Mouse (Mus musculus) left cerebral cortex, adult 9 months (tissue): ENCODE measurements around the gene Eml5.

ENCODE experiments used
- DNase-seq, 2 experiments: peaks; one replicate each; pipeline ENCODE4 v3.0.0; 2022; ENCODE audit warnings: low spot score in 2 of 2

Eml5 gene

DNA sequence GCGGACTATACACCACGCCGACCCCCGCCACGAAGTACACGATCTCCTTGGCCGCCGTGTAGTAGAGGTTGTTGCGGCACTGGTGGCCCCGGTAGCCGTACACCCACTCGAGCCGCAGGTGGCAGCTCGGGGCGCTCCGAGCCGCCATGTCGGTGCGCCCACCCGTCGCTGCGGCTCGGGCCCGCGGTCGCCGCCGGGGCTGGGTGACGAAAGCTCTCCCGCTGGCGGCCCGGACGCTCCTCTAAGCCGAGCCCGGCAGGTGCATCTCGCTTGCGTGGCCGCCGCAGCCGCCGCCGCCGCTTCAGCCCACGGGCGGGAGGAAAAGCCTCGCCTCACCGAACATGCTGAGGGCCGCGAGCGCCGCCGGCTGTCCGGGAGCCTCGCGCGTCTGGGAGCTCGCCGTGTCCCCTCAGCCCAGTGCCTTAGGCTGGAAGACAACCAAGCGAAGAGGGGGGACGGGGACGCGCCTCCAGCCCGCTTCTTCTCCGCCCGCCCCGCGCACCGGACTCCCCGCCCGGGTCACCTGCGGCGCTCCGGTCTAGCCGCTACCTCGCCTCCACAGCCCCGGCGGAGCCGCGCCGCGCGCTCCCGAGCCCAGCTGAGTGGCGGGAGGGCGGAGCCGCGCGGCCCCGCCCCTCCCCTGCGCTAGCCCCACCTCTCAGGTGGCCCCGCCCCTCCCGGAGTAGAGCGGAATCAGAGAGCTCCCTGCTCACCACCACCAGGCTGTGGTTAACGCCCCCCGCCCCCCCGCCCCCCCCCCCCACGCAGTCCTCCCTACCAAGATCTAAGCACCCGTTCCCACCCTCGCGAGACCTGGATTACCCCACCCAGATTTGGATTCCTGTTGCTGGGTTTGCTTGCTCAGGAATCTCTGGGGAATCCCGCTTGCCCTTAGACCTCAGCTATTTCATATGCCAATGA lies at the start of gene Eml5:
TSS of gene Eml5 (minus strand) at position 604 of the 921 bp plus-strand sequence.
- DNase-seq = peak; percentile 47 to 75

DNA sequence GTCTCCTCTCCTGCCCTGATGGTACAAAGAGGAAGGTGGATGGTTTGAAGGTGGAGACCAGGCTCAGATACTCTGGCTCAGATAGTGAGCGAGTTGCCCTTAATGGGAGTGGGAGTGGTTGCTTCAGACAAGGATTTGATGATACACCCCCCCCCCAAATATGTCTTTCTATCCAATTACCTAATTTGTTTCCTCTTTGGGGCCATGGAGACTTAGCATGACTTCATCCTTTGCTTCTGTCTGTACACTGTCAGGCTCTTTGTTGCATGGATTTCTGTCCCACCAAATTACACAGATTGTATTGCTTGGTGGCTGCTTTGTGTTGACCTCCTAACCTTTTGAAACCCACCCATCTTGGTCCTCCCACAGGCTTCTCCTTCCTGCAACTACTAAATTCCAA lies 31.6 kb upstream of the Eml5 start:
- no peak for DNase-seq

DNA sequence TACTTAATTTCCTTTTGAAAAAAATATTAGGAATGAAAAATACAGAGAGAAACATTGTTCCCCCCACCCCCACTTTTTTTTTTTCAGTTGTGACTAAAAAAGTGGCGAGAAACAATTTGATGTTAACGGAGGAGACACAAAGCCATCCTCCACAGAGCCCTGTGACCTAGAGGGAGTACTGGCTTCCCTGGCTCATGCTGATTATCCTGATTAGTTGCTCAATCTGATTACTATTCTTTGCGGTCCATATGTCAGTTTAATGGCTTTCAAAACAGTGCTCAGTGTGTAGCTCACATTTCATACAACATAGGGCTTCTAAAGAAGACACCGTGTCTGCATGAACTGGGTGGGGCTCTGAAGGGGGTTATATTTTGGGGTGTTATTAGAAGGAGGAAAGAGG lies 31.2 kb upstream of the Eml5 start:
- no peak for DNase-seq

DNA sequence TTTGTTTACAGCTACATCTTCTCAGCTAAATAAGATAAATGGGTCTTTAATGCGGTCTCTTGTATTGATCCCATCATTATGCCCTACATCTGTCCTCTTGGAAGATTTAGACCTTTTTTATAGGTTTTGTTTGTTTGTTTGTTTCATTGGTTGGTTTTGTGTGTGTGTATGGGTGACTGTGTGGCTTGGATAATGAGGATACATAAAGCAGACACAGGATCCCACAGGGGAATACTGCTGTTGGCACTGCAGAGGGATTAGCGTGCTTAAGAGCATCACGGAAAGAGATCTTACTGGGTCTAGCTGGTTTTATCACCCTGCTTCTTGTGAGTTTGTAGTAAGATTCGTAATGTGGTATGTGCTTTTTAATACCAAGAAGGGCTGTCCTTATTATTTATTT lies 29.9 kb upstream of the Eml5 start:
- DNase-seq = no peak

DNA sequence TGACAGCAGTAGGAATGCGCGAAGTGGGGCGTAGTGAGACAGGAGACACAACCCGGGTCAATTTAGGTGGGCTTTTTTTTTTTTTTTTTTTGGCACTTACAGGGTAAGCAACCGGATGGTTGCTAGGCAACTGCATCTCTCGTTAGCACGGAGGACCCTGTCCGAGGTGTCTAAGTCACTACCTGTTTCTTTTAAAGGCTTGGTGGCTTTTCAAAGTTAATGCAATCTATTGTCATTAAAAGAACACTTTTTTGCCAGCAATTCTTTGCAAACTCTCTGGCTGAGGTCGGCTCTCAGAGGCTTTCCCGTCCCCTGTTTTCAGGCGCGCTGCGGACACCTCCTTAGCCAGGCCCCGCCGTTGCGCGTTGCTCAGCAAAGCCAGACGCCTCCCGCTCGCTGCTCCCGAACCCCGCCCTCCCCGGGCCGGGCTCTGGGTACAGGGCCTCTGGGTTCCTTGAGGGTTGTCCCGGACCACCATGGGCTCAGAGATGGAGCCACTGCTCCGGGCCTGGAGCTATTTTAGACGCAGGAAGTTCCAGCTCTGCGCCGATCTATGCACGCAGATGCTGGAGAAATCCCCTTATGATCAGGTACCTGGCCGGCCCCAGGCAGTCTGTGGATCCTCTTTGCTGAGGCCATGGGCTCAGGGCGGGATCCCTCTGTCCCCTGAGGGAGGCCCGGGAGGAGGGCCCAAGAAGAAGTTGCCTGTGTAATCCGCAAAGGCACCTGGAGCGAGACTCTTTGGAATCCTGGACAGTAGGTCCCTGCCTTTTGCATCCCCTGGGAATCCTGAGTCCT lies 19.1 kb upstream of the Eml5 start, which contains the start of gene Ttc8:
TSS of gene Ttc8 (plus strand) at position 381 of the 798 bp plus-strand sequence.
- DNase-seq = peak; percentile 79 to 92

DNA sequence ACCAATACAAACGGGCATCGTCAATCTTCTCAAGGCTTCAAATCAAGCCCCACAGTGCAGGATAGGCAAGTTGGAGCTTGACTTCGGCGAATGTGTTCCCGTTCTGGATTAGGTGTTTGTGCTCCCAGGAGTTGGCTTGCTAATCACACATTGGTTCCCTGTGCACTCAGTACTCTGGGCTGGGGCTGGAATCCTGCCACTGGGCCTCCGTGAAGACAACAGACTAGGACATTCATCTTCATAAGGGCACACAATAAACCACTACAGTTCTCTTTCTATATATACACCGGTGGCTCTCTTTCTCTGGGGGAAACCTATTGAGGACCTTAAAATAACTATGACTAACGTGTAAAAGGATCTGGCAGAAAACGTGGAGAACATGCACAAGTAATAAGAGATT lies 8.8 kb upstream of the Eml5 start:
- no peak for DNase-seq

DNA sequence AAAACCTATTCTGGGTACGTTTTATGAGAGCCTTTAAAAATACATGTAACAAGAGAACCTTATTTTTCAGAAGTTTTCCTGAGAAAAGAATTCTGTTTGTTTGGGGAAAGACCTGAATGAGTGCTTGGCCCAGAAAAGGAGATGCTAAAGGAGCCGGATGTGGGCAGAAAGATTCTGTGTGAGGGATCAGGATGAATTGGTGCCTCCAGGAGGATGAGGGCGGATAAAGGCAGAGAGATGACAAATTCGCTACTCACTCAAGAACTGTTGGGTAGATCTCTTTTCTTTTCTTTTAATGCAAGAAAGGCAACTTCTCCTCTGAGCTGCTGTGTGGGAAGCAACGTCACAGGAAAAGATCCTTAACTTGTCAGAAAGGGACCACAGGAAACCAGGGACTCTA lies 4.2 kb upstream of the Eml5 start:
- DNase-seq = no peak

DNA sequence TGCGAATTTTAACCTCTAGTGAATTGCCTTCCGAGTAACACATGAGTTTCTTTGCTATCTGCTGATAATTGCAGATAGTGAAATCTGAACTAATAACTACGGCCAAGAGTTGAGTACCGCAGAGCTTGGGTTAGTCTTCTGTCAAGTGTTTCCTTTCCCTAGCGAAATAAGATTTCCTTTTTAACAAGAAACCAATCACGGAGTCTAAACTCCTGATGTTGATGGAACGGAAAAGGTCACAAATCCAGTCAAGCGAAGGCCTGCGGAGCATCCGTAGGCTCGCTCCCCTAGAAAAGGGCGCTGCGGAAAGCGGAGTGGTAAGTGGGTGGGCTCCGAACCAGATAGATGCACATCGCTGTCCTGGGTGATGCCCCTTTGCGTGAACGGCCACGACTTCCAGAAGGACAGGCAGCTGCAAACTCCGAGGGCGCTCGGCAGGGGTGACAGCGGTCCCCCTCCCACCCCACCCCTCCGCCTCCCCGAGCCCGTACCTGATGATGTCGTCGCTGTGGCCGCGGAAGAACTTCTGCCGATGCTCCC lies 873 bp downstream of the Eml5 start:
- DNase-seq = no peak

DNA sequence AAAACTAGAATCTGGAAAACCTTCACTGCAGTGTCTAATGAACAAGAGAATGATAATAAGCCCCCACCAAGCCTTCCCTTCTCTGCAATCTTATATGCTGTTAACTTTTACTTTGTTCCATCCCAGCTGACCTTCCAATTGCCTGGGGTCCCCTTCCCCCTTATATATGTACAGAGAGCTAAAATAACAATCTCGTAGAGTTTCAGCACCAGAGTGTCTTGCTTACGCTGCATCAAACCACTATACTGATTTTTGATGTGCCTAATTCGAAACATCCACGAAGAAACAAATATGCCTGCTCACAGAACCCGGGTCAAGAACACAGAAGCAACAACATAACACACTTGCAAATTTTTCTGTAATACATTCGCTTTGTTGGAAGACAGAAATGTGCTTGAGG lies 1.6 kb downstream of the Eml5 start:
- DNase-seq = no peak

DNA sequence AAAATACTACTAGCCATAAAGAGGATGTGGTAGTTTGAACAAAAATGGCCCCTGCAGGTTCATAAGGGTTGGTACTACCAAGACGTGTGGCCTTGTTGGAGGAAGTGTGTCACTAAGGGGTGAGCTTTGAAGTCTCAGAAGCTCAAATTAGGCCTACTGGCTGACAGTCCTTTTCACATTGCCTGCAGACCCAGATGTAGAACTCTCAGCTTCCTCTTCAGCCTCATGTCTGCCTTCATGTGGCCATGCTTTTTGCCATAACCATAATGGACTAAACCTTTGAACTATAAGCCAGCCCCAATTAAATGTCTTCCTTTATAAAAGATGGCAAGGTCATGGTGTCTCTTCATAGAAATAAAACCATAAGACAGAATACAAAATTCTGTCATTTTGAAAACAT lies 4.5 kb downstream of the Eml5 start:
- DNase-seq = no peak

DNA sequence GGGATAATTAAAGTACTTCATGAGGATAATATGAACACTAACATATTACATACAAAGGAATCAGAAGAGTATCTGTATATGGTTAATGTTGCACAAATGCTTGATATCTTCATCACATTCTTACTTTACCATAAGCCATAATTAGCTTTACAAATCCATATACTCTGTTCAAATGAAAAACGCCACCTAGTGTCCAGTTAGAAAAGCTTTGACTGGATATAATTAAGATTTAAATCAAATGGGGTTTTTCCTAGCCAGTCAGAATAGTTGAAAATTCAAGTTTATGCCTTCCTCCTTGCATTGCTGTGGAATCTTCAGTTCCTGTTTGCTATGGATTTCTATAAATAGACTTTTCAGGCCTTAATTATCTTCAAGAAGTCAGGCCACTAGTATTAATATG lies 16.8 kb downstream of the Eml5 start:
- no peak for DNase-seq

DNA sequence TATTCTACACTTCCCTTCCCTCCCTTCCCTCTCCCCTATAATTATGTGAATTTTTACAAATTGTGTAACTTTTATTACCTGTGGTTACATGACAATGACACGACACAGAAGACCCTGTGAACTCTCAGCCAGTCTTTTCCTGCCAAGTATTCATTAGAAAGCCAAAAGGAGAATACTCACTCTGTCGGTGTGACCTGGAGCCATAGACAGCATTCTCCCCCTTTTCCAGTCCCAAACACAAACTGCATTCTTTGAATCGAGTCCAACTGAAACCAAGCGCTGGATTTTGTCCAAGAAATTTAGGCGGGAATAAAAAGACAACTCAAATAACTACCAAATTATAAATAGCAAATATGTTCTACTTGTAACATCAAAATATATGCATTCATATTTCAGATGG lies 19.5 kb downstream of the Eml5 start:
- no peak for DNase-seq

DNA sequence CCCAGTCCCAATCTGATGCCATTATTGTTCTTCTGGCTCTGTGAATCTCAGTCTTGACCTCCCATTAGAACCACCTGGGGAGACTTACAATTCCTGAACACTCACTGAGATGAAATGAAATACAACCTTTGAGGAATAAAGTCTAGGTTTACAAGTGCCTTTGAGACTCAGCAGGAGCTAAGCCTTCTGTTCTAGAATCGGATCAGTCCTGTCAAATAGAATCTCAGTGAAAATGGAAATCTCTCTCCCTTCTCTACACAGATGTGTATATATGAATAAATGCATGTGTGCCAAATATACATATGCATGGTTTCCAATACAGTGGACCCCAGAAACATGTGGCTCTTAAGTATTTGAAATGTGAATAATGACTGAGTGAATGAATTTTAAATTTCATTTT lies 22.6 kb downstream of the Eml5 start:
- no peak for DNase-seq

DNA sequence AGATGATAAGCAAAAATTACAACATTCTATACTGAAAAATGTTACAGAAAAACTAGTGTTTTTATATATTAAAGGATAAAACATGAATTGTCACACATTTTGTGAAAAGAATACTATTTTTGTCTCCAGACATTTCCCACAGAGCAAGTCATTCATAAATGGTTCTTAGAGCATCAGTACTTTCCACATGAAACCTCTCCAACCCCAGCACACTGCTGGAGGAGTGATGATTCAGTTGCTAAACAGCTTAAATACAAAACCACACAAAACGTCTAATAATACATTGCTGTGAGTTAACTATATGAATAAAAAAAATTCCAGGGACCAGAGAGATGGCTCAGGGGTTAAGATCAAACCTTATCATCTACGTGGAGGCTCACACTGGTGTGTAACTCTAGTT lies 26.1 kb downstream of the Eml5 start:
- DNase-seq = no peak

DNA sequence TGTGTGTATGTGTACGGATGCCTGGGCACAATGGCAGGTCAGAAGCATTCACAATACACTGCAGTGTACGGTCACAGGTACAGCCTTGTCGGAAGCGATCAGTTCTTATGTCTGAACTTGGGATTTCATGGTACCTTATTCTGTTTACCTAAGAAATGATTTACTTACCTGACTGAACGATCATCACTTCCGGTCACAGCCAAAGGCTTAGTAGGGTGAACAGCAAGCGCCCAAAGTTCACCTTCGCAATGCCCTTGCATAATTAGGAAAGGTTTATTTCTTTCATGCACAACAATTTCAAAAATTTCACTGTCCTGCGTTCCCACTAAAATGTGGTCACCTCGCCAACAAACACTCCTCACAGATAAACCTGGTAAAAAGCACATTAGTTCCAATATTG lies 28.4 kb downstream of the Eml5 start:
- DNase-seq = no peak

DNA sequence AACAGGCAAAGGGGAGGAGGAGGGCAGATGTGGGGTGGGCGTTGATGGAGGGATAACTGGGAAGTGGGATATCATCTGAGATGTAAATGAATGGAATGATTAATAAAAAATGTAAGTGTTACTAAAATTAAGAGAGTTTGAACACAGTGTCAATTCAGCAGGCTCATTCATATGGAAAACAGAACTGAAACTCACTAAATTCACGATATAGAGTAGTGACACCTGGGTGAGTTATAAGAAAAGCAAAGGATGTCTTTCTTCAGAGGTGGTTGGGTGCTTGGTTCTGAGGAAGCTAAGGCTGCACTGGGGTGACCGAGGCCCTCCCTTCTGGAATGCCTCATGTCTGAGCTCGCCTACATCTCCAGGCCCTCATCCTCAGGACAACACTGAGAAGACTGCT lies 37.8 kb downstream of the Eml5 start:
- DNase-seq = no peak

DNA sequence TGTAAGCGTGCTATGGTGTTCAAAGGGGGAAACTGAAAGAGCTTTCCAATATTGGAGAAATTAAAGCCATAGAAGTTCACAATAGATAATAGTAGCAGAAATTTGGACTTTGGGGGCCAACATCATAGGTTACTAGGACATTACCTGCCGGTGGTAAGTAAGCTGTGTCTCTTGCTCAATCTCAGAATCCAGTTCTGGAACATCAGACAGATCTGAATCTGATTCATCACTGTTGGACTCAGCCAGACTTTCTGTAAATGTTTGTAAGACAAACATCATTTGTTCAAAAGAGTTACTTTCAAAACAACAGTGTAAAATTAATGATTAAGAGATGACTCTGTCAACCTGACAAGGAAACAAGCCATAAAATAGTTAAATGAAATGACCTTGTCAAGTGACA lies 41.0 kb downstream of the Eml5 start:
- DNase-seq = no peak

DNA sequence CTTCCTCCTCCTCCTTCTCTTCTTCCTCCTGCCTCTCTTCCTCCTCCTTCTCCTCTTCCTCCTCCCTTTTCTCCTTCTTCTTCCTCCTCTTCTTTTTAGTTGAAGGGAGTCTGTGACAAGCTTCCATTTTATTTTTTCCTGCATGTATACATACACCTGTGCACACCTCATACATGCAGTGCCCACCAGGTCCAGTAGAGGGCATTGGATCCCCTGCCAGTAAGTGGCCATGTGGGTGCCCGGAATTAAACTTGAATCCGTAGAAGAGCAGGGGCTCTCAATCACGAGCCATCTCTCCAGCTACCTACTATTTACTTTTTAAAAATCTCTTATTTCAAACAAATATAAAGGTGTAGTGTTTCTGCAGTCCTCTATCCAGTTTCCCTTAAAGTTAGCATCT lies 50.5 kb downstream of the Eml5 start:
- DNase-seq = peak in 1 of 2 experiments; percentile 47

DNA sequence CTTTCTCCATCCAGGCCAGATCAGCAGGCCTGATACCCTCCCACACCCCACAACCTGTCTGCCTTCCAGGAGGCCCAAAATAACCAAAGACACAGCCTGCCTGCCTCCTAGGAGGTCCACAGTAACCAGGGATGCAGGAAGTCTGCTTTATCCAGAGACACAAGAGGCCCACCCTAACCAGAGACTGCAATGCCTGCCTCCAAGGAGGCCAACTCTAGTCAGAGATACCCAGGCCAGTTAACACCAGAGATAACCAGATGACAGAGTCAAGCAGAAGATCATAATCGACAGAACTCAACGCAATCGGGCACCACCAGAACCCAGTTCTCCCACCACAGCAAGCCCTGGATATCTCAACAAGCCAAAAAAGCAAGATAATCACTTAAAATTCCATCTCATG lies 56.5 kb downstream of the Eml5 start:
- DNase-seq = no peak

DNA sequence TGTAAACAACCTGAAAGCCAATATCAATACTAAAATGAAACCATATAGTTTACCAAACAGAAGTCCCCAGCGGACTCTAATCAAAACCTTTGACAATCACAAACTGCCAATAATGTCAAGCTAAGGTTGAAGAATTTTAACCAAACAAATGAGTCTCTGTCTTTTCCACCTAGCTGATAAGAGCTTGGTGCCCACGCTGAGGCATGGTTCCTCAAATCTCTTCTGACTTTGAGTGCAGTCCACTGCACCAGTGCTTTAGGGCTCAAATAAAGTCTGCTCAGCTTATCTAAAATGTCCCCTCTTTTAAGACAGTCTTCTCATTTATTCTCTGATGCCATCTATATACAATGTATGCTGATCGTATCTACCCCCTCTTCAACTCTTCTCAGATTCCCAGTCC lies 61.1 kb downstream of the Eml5 start:
- DNase-seq = no peak

DNA sequence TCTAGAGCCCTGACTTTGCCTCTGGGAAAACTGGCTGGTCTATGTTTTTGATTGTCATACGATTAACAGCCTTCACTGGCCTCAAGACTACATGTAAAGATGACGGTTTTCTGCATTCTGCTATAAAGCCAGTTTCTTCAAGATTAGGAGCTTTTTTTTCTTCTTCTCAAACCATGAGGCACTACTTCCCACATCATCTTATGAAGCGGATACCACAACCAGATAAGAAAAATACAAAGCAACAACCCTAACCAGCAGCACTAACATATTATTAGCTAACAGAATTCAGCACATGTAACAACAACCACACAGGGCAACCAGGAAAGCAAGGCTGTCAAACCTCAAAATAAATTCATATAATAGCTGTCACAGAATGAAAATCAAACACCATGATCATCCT lies 63.3 kb downstream of the Eml5 start:
- DNase-seq = no peak

DNA sequence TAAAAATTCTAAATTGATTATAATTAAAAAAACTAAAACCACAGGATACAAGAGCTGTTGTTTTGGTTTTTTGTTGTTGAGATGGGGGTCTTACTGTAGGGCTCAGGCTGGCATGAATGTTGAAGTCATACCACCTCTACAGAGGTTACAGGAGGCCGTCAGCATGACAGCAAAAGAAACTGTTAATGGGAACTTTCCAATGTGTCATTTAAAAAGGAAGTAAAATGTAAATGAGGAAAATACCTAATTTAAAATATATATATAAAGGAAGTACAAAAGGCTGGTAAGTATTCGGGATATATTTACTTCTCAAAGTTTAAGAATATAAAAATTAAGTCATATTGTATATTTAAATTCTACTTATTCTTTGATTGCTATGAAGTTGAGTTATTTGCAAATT lies 65.8 kb downstream of the Eml5 start:
- no peak for DNase-seq

DNA sequence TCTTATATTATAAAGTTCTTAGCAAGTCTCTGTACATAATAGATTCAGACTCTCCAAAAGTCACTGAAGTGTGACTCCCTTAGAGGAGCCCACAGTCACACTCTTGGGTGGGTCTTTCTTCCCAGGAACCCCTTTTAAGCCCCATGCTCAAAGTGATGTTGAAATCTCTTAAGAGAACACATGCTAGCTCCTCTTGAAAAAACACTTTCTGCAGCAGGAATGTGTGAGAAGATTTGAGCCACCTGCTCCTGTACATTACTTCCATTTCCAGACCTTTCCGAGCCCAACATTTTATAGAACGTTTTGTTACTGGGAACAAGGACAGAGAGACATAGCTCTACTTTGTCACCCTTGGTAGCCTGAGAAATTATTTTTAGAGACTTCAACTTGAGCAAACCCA lies 66.4 kb downstream of the Eml5 start:
- DNase-seq = no peak
